Mouse (Mus musculus) embryo, embryonic 11 days (tissue): ENCODE measurements around the gene Krt5.
"Not testable (repeated sequence)": the region's sequence is repeated elsewhere in the genome, so short reads cannot be mapped to it uniquely, and the experiment has no call there.

ENCODE experiments used
- DNase-seq: peaks from one replicate; pipeline ENCODE4 v3.0.0-alpha.2; 2015

The Krt5 gene

DNA sequence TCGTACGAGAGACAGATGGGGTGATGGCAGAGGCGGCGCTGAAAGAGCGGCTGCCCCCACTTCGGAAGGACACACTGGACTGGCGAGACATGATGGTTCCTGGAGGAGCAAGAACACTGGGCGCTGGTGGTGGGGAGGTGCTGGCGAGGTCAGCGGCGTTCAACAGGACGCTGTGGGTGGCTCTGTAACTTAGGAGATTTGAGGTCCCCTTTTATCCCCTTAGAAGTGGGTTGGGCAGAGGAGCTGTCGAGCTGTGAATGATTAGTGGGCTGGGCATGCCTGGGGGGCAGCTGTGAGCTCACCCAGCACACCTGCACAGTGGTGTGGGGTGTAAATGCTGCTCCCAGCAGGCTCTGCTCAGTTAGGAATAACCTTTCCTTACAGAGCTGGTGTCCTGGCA, at the start of gene Krt5:
Gene Krt5, minus strand, starts transcription at position 179 of the 400 bp plus-strand sequence.
- DNase-seq, result no peak

DNA sequence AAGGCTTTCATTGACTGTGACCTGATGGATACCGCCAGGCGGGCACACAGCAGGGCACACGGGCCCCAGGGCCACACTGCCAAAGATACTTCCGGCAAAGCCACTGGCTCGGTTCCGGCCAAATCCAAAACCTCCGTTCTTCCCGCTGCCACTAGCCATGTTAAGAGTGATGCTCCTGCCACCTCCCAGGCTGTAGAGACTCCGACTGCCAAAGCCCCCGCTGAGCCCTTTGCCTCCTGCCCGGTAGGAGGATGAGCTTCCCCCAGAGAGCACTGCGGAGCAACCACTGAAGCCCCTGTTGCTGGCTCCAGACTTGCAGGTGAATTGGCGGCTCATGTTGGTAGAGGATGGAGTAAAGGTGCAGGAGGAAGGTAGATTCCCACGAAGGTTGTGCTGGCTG, 30.0 kb upstream of the Krt5 start, which contains the start of gene Krt71:
Gene Krt71, minus strand, starts transcription at position 399 of the 400 bp plus-strand sequence.
- no peak for DNase-seq

DNA sequence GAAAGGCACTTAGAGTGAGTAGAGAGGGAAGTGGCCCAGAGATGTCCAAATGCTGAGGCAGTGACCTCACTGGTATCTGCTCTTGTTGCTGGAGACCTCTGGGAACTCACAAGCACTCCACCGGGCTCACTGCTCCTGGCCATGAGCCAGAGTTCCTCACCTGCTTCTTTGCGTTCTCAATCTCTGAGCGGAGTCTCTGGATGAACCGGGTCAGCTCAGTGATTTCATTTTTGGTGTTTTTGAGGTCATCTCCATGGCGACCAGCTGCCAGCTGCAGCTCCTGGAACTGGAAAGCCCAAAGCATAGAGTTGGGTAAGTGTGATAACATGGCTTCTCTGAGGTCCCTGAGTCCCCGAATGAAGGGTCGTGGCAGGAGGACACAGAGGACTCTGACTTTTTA, 25.1 kb upstream of the Krt5 start:
- DNase-seq, result no peak

DNA sequence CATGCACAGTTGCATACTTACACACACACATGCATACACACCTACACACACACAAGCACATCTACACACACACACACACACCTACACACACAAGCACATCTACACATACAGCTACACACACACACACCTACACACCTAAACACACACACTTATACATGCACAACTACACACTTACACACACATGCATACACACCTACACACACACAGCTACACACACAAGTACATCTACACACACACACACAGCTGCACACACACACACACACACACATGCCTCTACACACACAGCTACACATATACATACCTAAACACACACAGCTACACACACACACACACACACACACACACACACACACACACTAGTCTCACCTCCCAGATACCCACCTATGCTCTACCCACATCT, 18.0 kb upstream of the Krt5 start:
- no peak for DNase-seq

DNA sequence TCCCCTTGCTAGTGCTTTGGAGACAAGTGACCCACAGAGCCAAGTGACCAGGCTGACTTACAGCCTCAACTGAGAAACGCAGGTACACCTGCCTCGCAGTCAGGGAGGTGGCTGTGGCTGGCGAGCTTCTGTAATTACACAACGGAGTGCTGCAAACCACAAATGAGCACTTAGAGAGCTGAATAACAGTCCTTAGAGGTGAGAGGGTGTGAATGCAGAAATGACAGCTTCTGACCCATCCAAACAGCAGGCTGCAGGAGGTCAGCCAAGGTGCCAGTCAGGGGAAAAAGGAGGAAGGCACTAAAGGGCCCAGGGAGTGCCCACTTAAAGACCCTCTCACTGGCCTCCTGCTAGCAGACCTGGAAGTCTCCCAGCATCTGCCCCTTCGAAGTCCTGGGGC, 12.0 kb upstream of the Krt5 start:
- DNase-seq, result no peak

DNA sequence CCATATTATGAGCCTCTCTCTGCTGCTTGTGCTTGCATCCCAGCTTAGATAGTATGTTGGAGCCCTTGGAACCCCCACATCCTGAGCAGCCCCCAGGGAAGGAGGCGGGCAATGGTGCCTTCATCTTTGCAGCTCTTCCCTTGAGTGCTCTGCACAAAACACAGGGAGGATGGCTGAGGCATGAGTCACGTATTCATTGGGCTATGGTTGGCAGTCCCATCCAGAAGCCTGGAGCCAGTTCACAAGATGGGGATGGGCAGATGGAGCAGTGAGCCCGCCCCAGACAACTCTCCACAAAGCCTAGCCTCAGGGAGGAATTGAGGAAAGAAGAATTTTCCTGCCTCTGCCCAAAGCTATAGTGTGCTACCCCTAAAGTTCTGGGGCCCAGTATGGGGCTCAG, 3.1 kb upstream of the Krt5 start:
- DNase-seq, result no peak

DNA sequence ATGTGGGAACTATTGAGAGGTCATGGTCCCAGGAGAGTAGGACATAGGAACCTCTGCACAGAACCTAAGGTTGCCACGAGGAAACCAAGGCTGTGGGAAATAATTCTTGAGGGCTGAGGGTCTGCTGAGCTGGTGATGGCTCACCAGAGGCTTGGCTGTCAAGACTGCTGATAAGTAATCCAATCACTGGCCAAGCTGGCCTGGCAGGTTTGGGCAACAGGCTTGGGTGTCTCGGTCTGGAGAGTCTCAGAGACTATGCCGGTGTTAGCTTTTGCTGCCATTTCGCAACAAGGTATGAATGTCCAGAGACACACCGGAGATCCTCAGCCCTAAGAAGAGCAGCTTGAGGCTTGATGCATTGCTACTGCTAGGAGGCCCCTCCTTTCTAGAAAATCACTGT, 1.7 kb upstream of the Krt5 start:
- no peak for DNase-seq

DNA sequence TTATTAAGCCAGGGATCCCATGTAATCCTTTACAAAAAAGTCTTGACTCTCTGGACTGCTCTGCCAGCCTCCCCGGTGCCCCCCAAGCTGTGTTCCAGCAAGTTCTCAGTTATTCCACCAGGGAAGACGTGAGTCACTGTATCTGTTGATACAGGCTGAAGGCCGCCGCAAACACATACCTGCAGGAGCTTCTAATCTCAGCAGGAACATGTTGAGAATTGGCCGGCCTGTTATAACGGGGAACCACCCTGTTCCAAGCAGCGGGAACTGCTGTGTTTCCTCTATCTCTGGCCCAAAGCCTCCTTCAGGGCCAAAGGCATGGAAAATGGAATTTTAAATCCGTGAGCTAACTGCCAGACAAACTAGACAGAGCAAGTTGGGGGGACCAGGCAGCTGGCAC, 1.0 kb upstream of the Krt5 start:
- no peak for DNase-seq

DNA sequence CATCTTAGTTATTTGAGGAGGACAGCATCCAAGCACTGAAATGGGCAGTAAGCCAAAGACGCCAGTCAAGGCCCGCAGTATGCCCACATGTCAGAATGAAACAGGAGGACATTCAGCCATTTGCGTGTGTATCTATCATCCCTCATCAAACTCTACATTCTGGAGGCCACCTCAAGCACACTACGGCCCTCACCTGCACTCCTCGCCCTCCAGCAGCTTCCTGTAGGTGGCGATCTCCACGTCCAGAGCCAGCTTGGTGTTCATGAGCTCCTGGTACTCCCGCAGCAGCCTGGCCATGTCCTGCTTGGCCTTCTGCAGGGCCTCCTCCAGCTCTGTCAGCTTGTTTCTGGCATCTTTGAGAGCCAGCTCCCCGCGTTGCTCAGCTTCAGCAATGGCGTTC, 4.0 kb downstream of the Krt5 start:
- DNase-seq, result no peak

DNA sequence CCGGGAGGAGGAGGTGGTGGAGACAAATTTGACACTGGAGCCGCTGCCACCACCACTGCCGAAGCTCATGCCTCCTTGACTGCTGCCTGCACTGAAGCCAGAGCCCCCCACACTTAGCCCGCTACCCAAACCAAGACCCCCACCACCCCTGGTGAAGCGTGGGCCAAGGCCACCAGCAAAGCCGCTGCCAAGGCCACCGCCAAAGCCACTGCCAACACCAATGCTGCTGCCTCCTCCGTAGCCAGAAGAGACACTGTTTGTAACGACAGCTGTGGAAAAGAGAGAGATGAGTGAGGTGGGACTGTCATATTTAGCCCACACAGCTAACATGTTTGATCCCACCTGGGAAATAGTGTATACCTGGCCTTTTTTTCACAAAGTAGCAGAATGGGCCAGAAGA, 5.2 kb downstream of the Krt5 start:
- no peak for DNase-seq

DNA sequence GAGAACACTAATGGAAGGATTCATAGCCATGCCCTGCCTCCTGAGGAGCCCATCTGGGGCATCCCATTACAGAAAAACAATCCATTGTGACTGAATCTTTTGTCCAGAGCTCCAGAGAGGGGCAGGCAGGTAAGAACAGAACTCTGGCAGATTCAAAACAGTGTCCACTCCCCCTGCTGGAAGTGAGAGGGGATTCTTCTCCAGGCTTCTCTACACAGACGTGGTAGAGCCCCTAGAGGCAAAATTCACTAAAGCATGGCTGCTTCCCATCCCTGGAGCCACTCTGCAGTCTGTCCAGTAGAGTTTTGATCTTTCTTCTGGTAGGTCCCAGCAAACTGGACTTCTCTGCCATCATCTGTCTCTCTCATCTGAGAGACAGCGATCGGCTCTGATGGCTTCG, 8.6 kb downstream of the Krt5 start:
- peak; percentile 66 for DNase-seq

DNA sequence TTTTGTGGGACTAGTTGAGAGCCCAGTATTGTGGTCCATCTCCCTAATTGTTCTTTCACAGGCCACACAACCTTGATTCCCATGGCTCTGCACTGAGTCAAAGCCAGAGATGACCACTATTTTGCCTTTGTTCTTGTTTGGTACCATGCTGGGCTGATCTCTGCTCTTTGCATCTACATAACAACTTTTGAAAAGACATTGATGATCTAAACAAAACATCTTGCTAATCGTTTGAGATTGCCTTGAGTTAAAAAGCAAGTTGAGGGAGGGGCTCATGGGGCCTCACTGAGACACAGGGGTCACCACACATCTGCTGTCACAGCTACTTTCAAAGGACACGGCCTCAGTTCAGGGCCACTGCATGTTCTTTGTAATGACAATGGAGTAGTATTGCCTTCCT, 10.3 kb downstream of the Krt5 start:
- no peak for DNase-seq

DNA sequence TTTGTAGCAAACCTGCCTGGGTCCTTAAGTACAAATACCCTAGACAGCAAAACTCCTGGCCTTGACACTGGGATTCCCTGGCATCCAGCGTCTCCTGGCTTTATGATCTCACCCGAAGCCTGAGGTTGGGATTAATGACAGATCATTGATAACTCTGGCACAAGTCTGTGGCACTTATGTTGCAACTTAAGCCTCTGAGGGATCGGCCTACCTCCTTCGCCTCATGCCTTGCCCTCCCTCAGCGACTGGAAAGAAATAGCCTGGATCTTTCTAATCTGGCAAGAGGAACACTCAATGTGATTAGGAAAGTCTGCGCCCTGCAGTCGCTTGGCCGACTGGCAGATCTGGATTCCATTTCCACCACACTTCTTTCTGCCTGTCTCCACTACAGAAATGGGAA, 12.8 kb downstream of the Krt5 start:
- no peak for DNase-seq

DNA sequence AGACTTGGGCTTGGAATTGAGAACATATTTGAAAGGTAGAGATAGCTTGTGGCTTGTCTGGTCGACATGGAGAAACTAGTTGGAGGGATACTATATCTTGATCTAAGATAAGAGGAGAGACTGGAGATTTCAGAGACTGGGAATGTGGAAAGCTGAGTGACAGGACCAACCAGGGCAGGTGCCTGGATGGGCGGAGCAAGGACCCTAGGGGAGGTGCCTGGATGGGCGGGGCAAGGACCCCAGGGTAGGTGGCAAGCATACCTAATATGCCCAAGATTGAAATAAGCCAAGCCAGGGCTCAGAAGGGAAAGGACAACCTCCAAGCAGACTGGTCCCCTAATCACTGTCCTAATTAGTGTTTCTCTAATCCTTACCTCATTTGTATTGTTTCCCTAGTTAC, 13.5 kb downstream of the Krt5 start:
- no peak for DNase-seq

DNA sequence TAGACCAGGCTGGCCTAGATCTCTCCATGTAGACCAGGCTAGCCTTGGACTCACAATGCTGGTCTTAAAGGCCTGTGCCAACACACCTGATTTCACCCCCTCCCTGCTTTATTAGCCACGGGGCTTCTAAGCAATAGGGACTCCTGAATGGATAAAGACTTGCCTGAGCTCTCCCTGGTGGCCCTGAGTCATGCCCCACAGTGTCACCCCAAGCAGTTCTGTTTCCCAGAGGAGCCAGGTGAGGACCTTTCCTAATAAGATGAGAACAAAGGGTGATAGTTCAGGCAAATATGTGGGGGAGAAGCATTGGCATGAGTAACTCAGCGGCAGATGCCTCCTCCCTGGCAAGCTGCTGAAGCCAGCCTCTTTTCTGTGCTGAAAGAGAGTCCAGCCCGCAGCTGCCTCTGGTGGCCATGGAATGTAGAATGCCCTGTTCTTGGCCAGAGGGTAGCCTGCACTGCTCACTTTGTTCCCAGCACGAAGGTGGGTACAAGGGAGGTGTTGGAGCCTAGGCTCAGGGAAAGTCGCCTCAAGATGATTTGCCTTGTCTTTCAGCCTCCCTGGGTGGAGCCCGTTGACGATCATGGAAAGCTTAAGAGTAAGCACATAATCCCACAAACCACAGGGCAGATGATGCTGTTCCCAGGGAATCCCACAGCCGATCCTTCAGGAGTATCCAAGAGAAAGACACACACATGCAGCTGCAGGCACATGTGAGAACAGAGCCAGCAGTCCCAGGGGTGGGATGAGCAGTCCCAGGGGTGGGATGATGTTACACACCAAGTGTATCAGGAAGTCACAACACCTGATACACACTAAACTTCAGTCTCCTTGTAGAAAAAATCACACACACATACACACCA, 15.1 kb downstream of the Krt5 start:
- DNase-seq, result no peak

DNA sequence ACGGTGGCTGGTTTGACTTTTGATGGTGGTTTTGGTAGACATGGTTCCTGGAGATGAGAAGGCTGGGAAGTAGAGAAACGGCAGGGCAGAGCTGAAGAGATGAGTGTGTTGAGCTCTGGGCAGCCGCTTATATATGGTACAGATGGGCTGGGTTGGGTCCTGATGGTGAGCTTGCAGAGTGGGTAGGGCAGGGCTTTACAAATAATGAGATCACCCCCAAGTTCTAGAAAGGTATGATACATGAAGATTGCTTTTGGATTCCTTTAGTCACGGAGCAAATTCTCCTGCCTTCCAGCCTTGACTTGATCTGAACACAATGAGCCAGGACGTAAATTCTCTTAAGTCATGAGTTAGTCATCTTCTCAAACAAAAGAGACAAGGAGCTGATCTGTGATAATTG, 18.5 kb downstream of the Krt5 start, which contains the start of gene Krt6a:
Gene Krt6a, minus strand, starts transcription at position 101 of the 400 bp plus-strand sequence.
- no peak for DNase-seq

DNA sequence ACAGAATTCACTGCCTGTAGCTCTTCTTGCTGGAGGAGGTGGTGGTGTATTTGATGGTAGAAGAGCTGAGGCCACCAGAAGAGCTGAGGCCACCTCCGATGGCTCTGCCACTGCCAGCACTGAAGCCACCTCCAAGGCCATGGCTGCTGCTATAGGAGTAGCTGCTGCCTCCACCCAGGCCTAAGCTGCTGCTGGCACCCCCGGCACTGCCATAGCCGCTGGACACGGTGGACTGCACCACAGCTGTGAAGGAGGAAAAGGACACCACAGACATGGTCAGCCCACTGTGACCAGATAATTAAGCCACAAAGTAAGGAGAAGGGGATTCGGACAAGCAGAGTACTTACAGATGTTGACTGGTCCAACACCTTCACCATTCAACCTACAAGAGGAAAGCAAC, 22.2 kb downstream of the Krt5 start:
- DNase-seq, result not testable (repeated sequence)

DNA sequence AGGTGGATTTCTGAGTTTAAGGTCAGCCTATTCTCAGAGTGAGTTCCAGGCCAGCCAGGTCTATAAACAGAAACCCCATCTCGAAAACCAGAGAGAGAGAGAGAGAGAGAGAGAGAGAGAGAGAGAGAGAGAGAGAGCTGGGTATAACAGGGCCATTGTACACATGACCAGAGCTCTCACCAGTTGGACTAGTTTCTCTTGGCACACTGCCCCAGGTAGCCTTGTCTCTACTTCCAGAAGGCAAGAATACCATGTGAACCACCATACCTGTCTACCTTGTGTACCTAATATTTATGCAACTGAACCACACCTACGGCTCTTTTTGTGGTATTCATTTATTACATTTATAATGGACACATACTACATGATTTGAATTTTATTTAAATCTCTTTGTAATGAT, 24.5 kb downstream of the Krt5 start:
- DNase-seq, result no peak

DNA sequence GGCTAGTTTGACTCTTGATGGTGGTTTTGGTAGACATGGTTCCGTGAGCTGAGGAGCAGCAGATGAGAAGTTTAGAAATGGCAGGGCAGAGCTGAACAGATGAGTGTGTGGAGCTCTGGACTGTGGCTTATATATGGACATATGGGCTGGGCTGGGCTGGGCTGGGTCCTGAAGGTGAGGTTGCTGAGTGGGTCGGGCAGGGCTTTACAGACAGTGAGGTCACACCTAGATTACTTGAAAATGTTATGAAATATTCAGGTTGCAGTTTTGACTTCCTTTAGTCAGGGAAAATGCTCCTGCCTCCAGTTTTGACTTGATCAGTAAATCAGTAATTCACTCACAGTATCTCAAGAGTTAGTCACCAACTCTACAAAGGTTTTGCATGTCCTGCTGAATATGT, 32.5 kb downstream of the Krt5 start, which contains the start of gene Krt6b:
Gene Krt6b, minus strand, starts transcription at position 101 of the 400 bp plus-strand sequence.
- DNase-seq, result no peak

DNA sequence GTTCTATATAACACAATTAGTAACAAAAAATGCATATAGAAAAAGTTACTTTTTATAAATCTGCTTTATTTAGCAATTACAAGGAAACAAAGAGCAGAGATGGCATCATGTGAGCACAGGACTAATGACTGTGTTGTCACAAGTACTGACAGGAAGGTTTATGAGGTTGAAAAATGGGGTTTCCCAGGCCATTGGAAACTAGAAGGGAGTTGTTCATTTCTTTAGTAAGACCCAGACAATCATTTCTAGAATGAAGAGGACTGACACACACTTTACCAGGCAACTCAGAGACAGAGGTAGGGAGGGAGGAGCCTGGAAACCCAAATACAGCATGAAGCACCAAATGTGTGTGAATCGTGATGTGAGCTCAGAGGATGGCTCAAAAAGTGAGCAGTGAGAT, 36.7 kb downstream of the Krt5 start:
- DNase-seq, result no peak
